Mouse (Mus musculus) lung, embryonic 15.5 days (tissue): ENCODE data around the gene Lipn. TPM values are rescaled to one million over a fixed set of nuclear protein-coding genes. Genes with fewer than 3 reads are reported as not detected.

Experiments
- ATAC-seq: fragments of 200-750 bp; cut with Nextera tagmentation; 2 replicates; pipeline ENCODE4 v1.8.0; 2017; ENCODE audit warnings: moderate number of reproducible peaks, borderline replicate concordance; ENCODE audit not compliant: low FRiP score, low TSS enrichment; ENCODE audit errors: extremely low read depth
- H3K27ac ChIP-seq: fragments of 300-500 bp; sonication (generic); 2 replicates; pipeline ENCODE4 v1.5.1; 2015; ENCODE audit warnings: moderate library complexity, mild to moderate bottlenecking, inconsistent platforms
- H3K27me3 ChIP-seq: fragments of 300-500 bp; sonication (generic); 2 replicates; pipeline ENCODE4 v1.6.1; 2015; ENCODE audit warnings: inconsistent platforms
- H3K36me3 ChIP-seq: fragments of 300-500 bp; sonication (generic); 2 replicates; pipeline ENCODE4 v1.6.1; 2015; ENCODE audit warnings: inconsistent platforms
- H3K4me1 ChIP-seq: fragments of 300-500 bp; sonication (generic); 2 replicates; pipeline ENCODE4 v1.6.1; 2015; ENCODE audit warnings: inconsistent platforms
- H3K4me2 ChIP-seq: fragments of 300-500 bp; sonication (generic); 2 replicates; pipeline ENCODE4 v1.6.1; 2015; ENCODE audit warnings: inconsistent platforms, mild to moderate bottlenecking, moderate library complexity
- H3K4me3 ChIP-seq: fragments of 300-500 bp; sonication (generic); 2 replicates; pipeline ENCODE4 v1.5.1; 2015; ENCODE audit warnings: mild to moderate bottlenecking, inconsistent platforms
- H3K9ac ChIP-seq: fragments of 300-500 bp; sonication (generic); 2 replicates; pipeline ENCODE4 v1.6.1; 2015; ENCODE audit warnings: inconsistent platforms
- H3K9me3 ChIP-seq: fragments of 300-500 bp; sonication (generic); 2 replicates; pipeline ENCODE4 v1.6.1; 2016; ENCODE audit warnings: inconsistent platforms
- WGBS: fragments of 180-500 bp; shearing (Covaris S2); methylation state at CpG from one replicate; pipeline ENCODE4 v1.1.7; 2015; 5-methylcytosine and 5-hydroxymethylcytosine counted together
- microRNA-seq: library from miRNA; unstranded; fragments of <30 nt; microRNA quantifications from one replicate; pipeline ENCODE4, GENCODE M21; 2016
- polyA plus RNA-seq: library from polyadenylated mRNA; unstranded; fragments of >200 nt; fragmentation: Nextera tagmentation; extraction: Ambion mirVana; gene quantifications from 2 replicates; pipeline ENCODE4 v1.2.1, GENCODE M21; 2015

Gene Lipn
- polyA plus RNA-seq, 1 experiment from 2014 or later = not detected

GRCm38 (mm10) chr19:34095381-34095780 lies 28.2 kb downstream of the Lipn start:
- no peaks in the 10 kb centered on the region for H3K4me1 ChIP-seq
- 55% methylated on average over 5 of the region's 5 CpGs for WGBS

GRCm38 (mm10) chr19:34096228-34096627 lies 29.1 kb downstream of the Lipn start:
- ATAC-seq = no peak
- WGBS = 23% methylated on average over 1 of the region's 1 CpGs

More at GRCm38 (mm10) chr19:34095381-34095780, 28.2 kb downstream of the Lipn start:
- Histone ChIP-seq H3K27ac (no peak overlapping the region), H3K4me2 (no peak overlapping the region), H3K27me3 (no peaks in the 10 kb centered on the region), H3K36me3 (no peaks in the 10 kb centered on the region), H3K9me3 (no peaks in the 10 kb centered on the region), H3K9ac (no peak overlapping the region), H3K4me3 (no peak overlapping the region)
- no peak for ATAC-seq

GRCm38 (mm10) chr19:34100633-34101032 lies 33.5 kb downstream of the Lipn start, which contains the start of gene Lipm:
Gene Lipm (plus strand): TSS chr19:34100933.
- H3K27me3 ChIP-seq = no peaks in the 10 kb centered on the region
- no peaks in the 10 kb centered on the region for H3K4me1 ChIP-seq
- no peak within 1 kb of the TSS for H3K27ac ChIP-seq
- H3K9ac ChIP-seq = no peak within 1 kb of the TSS
- no peak for ATAC-seq
- no peak within 1 kb of the TSS for H3K4me2 ChIP-seq
- H3K36me3 ChIP-seq = no peaks in the 10 kb centered on the region
- no peak within 1 kb of the TSS for H3K4me3 ChIP-seq
- 79% methylated on average over 4 of the region's 4 CpGs for WGBS
- no peaks in the 10 kb centered on the region for H3K9me3 ChIP-seq

More at GRCm38 (mm10) chr19:34096228-34096627, 29.1 kb downstream of the Lipn start:
- Histone ChIP-seq H3K9me3 (no peaks in the 10 kb centered on the region), H3K27ac (no peak overlapping the region), H3K4me1 (no peaks in the 10 kb centered on the region), H3K27me3 (no peaks in the 10 kb centered on the region), H3K9ac (no peak overlapping the region), H3K4me2 (no peak overlapping the region), H3K4me3 (no peak overlapping the region), H3K36me3 (no peaks in the 10 kb centered on the region)

- Histone ChIP-seq H3K4me3 (no peak overlapping the region), H3K36me3 (no peaks in the 10 kb centered on the region), H3K9ac (no peak overlapping the region), H3K27me3 (no peaks in the 10 kb centered on the region), H3K27ac (no peak overlapping the region), H3K4me2 (no peak overlapping the region), H3K4me1 (no peaks in the 10 kb centered on the region), H3K9me3 (no peaks in the 10 kb centered on the region)
- ATAC-seq = no peak
- 89% methylated on average over 7 of the region's 7 CpGs for WGBS
Measured at GRCm38 (mm10) chr19:34101888-34102287, 34.7 kb downstream of the Lipn start.

- Histone ChIP-seq H3K4me2 (no peak overlapping the region), H3K27ac (no peak overlapping the region), H3K4me1 (no peaks in the 10 kb centered on the region), H3K9ac (no peak overlapping the region), H3K27me3 (no peaks in the 10 kb centered on the region), H3K4me3 (no peak overlapping the region), H3K9me3 (no peaks in the 10 kb centered on the region), H3K36me3 (no peaks in the 10 kb centered on the region)
- 84% methylated on average over 3 of the region's 3 CpGs for WGBS
- no peak for ATAC-seq
Measured at GRCm38 (mm10) chr19:34104841-34105240, 37.7 kb downstream of the Lipn start.

GRCm38 (mm10) chr19:34119102-34119501 lies 51.9 kb downstream of the Lipn start:
- no peaks in the 10 kb centered on the region for H3K9me3 ChIP-seq
- no peak overlapping the region for H3K27ac ChIP-seq
- H3K27me3 ChIP-seq = no peaks in the 10 kb centered on the region
- H3K4me1 ChIP-seq = no peaks in the 10 kb centered on the region
- no peak overlapping the region for H3K9ac ChIP-seq
- H3K4me2 ChIP-seq = no peak overlapping the region
- H3K36me3 ChIP-seq = no peaks in the 10 kb centered on the region
- H3K4me3 ChIP-seq = no peak overlapping the region
- no peak for ATAC-seq
- 76% methylated on average over 1 of the region's 1 CpGs for WGBS

GRCm38 (mm10) chr19:34119653-34120052 lies 52.5 kb downstream of the Lipn start:
- Histone ChIP-seq H3K4me2 (no peak overlapping the region), H3K4me3 (no peak overlapping the region), H3K36me3 (no peaks in the 10 kb centered on the region), H3K9ac (no peak overlapping the region), H3K27me3 (no peaks in the 10 kb centered on the region), H3K9me3 (no peaks in the 10 kb centered on the region), H3K4me1 (no peaks in the 10 kb centered on the region), H3K27ac (no peak overlapping the region)
- ATAC-seq = no peak
- WGBS = 48% methylated on average over 4 of the region's 4 CpGs

- Histone ChIP-seq H3K9ac (no peak overlapping the region), H3K27me3 (no peaks in the 10 kb centered on the region), H3K27ac (no peak overlapping the region), H3K36me3 (no peaks in the 10 kb centered on the region), H3K4me2 (no peak overlapping the region), H3K4me1 (no peaks in the 10 kb centered on the region), H3K9me3 (no peaks in the 10 kb centered on the region), H3K4me3 (no peak overlapping the region)
- no peak for ATAC-seq
- 57% methylated on average over 3 of the region's 3 CpGs for WGBS
Measured at GRCm38 (mm10) chr19:34120107-34120731, 53.1 kb downstream of the Lipn start.

Small RNAs within 50 kb of the gene (microRNA-seq; reads per million reads assigned to microRNA genes)
- gene Gm23334 = not detected

Other genes with a start within 250 kb of the Lipn start
- not detected in 2 replicates for gene Lipf, start 106.2 kb upstream of the Lipn start, polyA plus RNA-seq
- gene Lipk, start 59.1 kb upstream of the Lipn start, polyA plus RNA-seq = not detected in 2 replicates
- 0.12 TPM in 1 of 2 replicates, not detected in the other for gene Lipm, start 33.6 kb downstream of the Lipn start, polyA plus RNA-seq
- 0.16 and 0.67 TPM in 2 replicates for gene Ankrd22, start 98.7 kb downstream of the Lipn start, polyA plus RNA-seq
- 9.2 and 11.5 TPM in 2 replicates for gene Stambpl1, start 124.9 kb downstream of the Lipn start, polyA plus RNA-seq
- 801 and 904 TPM in 2 replicates for gene Acta2, start 188.2 kb downstream of the Lipn start, polyA plus RNA-seq
- gene Fas, start 223.3 kb downstream of the Lipn start, polyA plus RNA-seq = 11.2 and 12.0 TPM in 2 replicates